Mouse (Mus musculus) megakaryocyte, embryonic 14.5 days (primary cell): Measurements from ENCODE around the gene Kifc5b.

Experiments
- FLI1 ChIP-seq: IDR thresholded peaks from 2 replicates; pipeline ENCODE4 v1.6.1; 2012; ENCODE audit warnings: low read length, inconsistent platforms, mixed read lengths
- GATA1 ChIP-seq: IDR thresholded peaks from 3 replicates; pipeline ENCODE4 v1.6.1; 2012; ENCODE audit warnings: mixed read lengths, low read length, inconsistent platforms, borderline replicate concordance

GRCm38 (mm10) chr17:26969257-26969656 lies 52.4 kb downstream of the Kifc5b start:
- TF ChIP-seq GATA1, result no peak
- no peak for TF ChIP-seq FLI1
